Mouse (Mus musculus) colon, adult 2 months (tissue): ENCODE results near the gene Cnga1. TPM values are rescaled to one million over a fixed set of nuclear protein-coding genes. Genes with fewer than 3 reads are reported as not detected.

Experiments used
- polyA plus RNA-seq: library from polyadenylated mRNA; depleted of rRNA; stranded (reverse); fragments of >200 nt; gene quantifications from 2 replicates; pipeline ENCODE4 v1.2.3, GENCODE M21; 2012; rRNA removed

Cnga1 gene
- not detected in 2 replicates for polyA plus RNA-seq

DNA sequence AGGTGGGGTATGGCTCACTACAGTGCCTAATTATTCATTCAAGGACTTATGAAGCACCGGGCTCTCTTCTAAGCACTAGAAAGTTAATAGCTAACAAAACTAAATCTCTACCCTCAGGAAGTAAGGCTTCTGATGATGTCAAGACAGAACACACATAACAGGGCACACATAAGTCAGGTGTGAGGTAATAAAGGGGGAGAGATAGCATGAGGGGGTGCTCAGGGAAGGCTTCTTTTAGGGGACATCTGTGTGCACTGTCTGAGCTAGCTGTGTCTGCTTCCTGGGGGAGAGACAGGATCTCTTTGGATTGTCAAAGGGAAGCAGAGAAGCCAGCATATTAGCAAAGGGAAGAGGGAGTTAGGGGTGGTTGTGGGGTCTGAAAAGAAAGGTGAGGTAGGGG is at the start of gene Cnga1:
Gene Cnga1, minus strand, starts transcription at position 101 of the 400 bp plus-strand sequence.

DNA sequence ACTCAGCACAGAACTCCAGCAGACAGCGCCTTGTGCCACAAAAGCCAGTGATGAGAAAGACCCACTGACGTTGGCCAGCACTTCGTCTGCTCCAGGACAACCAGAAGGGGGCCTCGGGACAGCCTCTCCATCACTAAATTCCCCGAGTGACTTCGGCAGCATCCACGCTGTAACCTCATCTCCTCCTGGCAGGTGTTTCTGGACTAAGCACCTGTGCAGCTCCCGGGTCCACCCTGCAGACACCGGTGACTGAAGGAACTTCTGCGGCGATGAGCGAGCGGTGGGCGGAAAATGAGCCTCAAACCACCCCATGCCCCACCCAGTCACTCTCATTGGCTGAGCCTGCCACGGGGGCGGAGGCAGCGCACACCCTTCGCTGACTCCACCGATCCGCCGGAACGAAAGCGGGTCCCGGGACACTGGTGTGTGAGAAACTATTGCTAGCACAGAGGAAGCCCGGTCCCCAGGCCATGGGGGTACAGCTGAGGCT is 3.4 kb upstream of the Cnga1 start, which contains the start of gene Nipal1:
Gene Nipal1, plus strand, starts transcription at position 378 of the 490 bp plus-strand sequence.

DNA sequence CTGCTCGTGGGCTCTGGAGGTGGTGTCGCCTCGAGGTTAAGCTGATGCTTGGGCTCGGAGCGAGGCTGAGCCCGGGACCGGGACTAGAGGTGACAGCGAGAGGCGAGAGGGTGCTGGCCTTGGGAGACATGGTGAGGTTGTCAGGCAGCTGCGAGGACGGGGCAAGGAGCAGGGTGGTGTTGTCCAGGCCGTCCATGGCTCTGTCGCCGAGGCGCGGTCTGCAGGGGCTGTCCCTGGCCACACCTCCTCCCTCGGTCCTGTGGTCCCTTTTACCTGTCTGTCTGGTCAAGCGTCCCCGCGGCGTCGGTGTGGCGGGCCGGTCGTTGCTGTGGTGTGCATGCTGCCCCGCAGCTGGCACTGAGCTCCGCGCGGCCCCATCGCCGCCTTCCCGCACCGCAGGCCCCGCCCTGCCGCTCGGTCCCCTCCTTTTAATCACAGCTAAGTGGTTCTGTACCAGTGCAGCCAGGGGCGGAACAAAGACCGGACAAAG is 56.8 kb downstream of the Cnga1 start, which contains the start of gene Gm5868:
Gene Gm5868, minus strand, starts transcription at position 360 of the 490 bp plus-strand sequence.

DNA sequence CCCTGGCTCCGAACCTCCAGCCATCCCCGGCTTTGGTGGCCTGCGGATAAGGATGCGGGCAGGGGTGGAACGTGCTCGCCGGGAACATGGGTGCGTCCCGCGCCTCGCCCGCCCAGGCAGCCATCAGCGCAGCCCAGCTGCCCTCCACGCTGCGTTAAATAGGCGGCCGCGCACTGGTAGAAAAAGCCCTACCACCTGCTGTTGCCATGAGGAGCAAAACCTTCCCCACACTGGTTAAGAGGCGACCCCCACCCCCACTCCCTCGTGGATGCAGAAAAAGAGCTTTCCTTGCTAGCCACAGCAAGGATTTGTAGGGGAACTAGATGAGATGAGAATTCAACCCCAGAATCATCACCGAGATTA is 63.1 kb downstream of the Cnga1 start, which contains the start of gene Zar1:
Gene Zar1, minus strand, starts transcription at position 285 of the 363 bp plus-strand sequence.

DNA sequence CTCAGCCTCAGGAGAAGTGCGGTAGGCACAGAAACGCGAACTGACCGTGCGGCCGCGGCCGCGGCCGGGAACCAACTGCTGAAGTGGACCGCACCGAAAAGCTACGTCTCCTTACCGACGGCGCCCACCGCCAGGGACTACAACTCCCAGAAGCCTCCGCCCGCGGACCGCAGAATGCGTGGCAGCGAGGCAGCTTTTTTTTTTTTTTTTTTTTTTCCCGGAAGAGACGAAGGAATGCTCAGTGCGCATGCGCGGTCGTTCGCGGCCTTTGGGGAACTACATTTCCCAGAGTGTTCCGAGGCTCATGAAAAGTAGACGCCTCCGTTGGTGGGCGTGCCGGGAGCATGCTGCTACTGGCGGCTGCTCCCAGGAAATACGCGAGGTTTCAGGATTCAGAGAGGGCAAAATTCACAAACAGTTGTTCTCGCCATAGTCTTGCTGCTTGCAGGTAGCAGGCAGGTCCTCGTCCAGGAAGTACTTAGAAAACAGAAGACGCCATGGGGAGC is 84.5 kb downstream of the Cnga1 start, which contains the start of gene Nfxl1:
Gene Nfxl1, minus strand, starts transcription at position 141 of the 506 bp plus-strand sequence.

Other genes starting within 250 kb of the Cnga1 start
- gene Corin, start 139.8 kb downstream of the Cnga1 start, polyA plus RNA-seq: not detected in 2 replicates
- 4.6 and 5.0 TPM in 2 replicates for gene Nfxl1, start 84.6 kb downstream of the Cnga1 start, polyA plus RNA-seq
- not detected in 2 replicates for gene Zar1, start 63.0 kb downstream of the Cnga1 start, polyA plus RNA-seq
- not detected in 2 replicates for gene Gm5868, start 56.7 kb downstream of the Cnga1 start, polyA plus RNA-seq
- 5.6 and 7.4 TPM in 2 replicates for gene Nipal1, start 3.5 kb upstream of the Cnga1 start, polyA plus RNA-seq
- gene Txk, start 108.5 kb upstream of the Cnga1 start, polyA plus RNA-seq: 0.14 and 0.20 TPM in 2 replicates
- gene Tec, start 224.2 kb upstream of the Cnga1 start, polyA plus RNA-seq: 3.0 and 3.6 TPM in 2 replicates